Mouse (Mus musculus): Measurements from ENCODE around the gene Fmnl2. TPM values are rescaled to one million over a fixed set of nuclear protein-coding genes. Genes with fewer than 3 reads are reported as not detected.

Fmnl2 gene
- 9.6 and 10.2 TPM in 2 replicates for polyA plus RNA-seq (2014; fragmentation: Nextera tagmentation; extraction: Ambion mirVana)

- peak within 1 kb of the TSS; percentile 86 for H3K9ac ChIP-seq (replicated peaks; ENCODE audit: low read depth, low read length)
- H3K4me3 ChIP-seq (ENCODE audit: low read depth, low read length): peak within 1 kb of the TSS; percentile 91
- WGBS: under 1% methylated on average over 99 of the region's 114 CpGs
- peak within 1 kb of the TSS; percentile 75 for H3K4me2 ChIP-seq (replicated peaks; ENCODE audit: low read depth, low read length)
- no peaks in the 10 kb centered on the region for H3K27me3 ChIP-seq (ENCODE audit: control insufficient read depth, insufficient read depth, low read length)
- ATAC-seq (ENCODE audit: insufficient number of reproducible peaks, insufficient read depth, low FRiP score, low read depth): peak; percentile 92
- no peaks in the 10 kb centered on the region for H3K9me3 ChIP-seq (ENCODE audit: control insufficient read depth, low read depth, low read length)
- H3K36me3 ChIP-seq (ENCODE audit: control insufficient read depth, insufficient read depth, low read length): no peaks in the 10 kb centered on the region
- peak within 1 kb of the TSS; percentile 34 for H3K27ac ChIP-seq (ENCODE audit: low read length)
- H3K4me1 ChIP-seq (ENCODE audit: control insufficient read depth, insufficient read depth, low read length): peaks cover 19% of the 10 kb centered on the region
Measured at GRCm38 (mm10) chr2:52857611-52858528, at the start of gene Fmnl2. Gene Fmnl2 (plus strand): TSS chr2:52857860.

DNA sequence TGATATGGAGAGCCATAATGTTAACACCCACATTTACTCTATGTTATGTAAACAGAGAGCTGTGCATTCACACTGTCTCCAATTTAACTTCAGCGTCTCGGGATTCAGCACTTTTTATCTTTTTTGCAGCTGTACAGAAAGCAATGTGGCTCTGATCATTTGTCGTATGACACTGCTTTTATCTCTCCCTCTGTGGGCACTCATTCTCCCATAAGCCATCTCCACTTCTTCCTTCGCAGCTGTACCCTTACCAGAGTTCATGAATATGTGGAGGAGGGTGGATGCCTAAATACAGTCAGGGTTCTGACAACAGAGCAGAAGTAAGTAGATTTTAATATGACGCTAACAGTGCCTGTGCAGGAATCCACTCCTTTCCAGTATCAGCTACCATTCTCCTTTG lies 47.7 kb upstream of the Fmnl2 start:
- no peaks in the 10 kb centered on the region for H3K4me1 ChIP-seq (ENCODE audit: control insufficient read depth, insufficient read depth, low read length)
- H3K4me3 ChIP-seq (ENCODE audit: low read depth, low read length): no peak overlapping the region
- H3K36me3 ChIP-seq (ENCODE audit: control insufficient read depth, insufficient read depth, low read length): no peaks in the 10 kb centered on the region
- ATAC-seq (ENCODE audit: insufficient number of reproducible peaks, insufficient read depth, low FRiP score, low read depth): no peak
- no peaks in the 10 kb centered on the region for H3K27me3 ChIP-seq (ENCODE audit: control insufficient read depth, insufficient read depth, low read length)
- H3K9me3 ChIP-seq (ENCODE audit: control insufficient read depth, low read depth, low read length): no peaks in the 10 kb centered on the region
- no peak overlapping the region for H3K4me2 ChIP-seq (replicated peaks; ENCODE audit: low read depth, low read length)
- WGBS: 55% methylated on average over 5 of the region's 5 CpGs
- no peak overlapping the region for H3K27ac ChIP-seq (ENCODE audit: low read length)
- H3K9ac ChIP-seq (replicated peaks; ENCODE audit: low read depth, low read length): no peak overlapping the region

DNA sequence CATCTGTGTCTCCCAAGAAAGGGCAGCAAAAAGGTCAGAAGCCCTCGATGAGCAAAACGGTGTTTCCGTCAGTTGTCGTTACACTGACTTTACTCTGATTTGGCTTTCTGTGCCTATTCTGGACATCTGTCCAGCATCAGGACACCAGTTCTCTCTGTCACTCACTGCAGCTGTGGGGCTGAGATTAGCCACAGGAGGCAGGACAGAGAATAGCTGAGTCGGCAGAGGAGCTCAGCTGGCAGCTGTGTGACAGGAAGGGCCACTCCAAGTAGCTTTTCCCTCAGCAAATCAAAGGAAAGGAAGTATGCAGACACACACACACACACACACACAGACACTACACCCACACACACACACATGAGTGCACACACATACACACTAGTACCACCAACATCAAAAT lies 46.0 kb upstream of the Fmnl2 start:
- H3K27ac ChIP-seq (ENCODE audit: low read length): no peak overlapping the region
- 30% methylated on average over 5 of the region's 5 CpGs for WGBS
- ATAC-seq (ENCODE audit: insufficient number of reproducible peaks, insufficient read depth, low FRiP score, low read depth): 0 out of 2 replicates have a peak, but pooled peaks have one; percentile 42

GRCm38 (mm10) chr2:52817341-52817740 lies 40.3 kb upstream of the Fmnl2 start:
- Histone ChIP-seq H3K9ac (replicated peaks; ENCODE audit: low read depth, low read length) (no peak overlapping the region), H3K4me3 (ENCODE audit: low read depth, low read length) (no peak overlapping the region), H3K4me2 (replicated peaks; ENCODE audit: low read depth, low read length) (no peak overlapping the region), H3K27ac (ENCODE audit: low read length) (no peak overlapping the region), H3K27me3 (ENCODE audit: control insufficient read depth, insufficient read depth, low read length) (no peaks in the 10 kb centered on the region), H3K4me1 (ENCODE audit: control insufficient read depth, insufficient read depth, low read length) (no peaks in the 10 kb centered on the region), H3K9me3 (ENCODE audit: control insufficient read depth, low read depth, low read length) (no peaks in the 10 kb centered on the region), H3K36me3 (ENCODE audit: control insufficient read depth, insufficient read depth, low read length) (no peaks in the 10 kb centered on the region)
- no peak for ATAC-seq (ENCODE audit: insufficient number of reproducible peaks, insufficient read depth, low FRiP score, low read depth)
- WGBS: 94% methylated on average over 1 of the region's 1 CpGs

More for the DNA sequence above, 46.0 kb upstream of the Fmnl2 start:
- no peak overlapping the region for H3K9ac ChIP-seq (replicated peaks; ENCODE audit: low read depth, low read length)
- no peaks in the 10 kb centered on the region for H3K4me1 ChIP-seq (ENCODE audit: control insufficient read depth, insufficient read depth, low read length)
- no peak overlapping the region for H3K4me2 ChIP-seq (replicated peaks; ENCODE audit: low read depth, low read length)
- no peaks in the 10 kb centered on the region for H3K36me3 ChIP-seq (ENCODE audit: control insufficient read depth, insufficient read depth, low read length)
- H3K27me3 ChIP-seq (ENCODE audit: control insufficient read depth, insufficient read depth, low read length): no peaks in the 10 kb centered on the region
- H3K4me3 ChIP-seq (ENCODE audit: low read depth, low read length): no peak overlapping the region
- H3K9me3 ChIP-seq (ENCODE audit: control insufficient read depth, low read depth, low read length): no peaks in the 10 kb centered on the region

- Histone ChIP-seq H3K27ac (ENCODE audit: low read length) (no peak overlapping the region), H3K4me1 (ENCODE audit: control insufficient read depth, insufficient read depth, low read length) (no peaks in the 10 kb centered on the region), H3K27me3 (ENCODE audit: control insufficient read depth, insufficient read depth, low read length) (no peaks in the 10 kb centered on the region), H3K9me3 (ENCODE audit: control insufficient read depth, low read depth, low read length) (no peaks in the 10 kb centered on the region), H3K36me3 (ENCODE audit: control insufficient read depth, insufficient read depth, low read length) (no peaks in the 10 kb centered on the region), H3K4me2 (replicated peaks; ENCODE audit: low read depth, low read length) (no peak overlapping the region), H3K9ac (replicated peaks; ENCODE audit: low read depth, low read length) (no peak overlapping the region), H3K4me3 (ENCODE audit: low read depth, low read length) (no peak overlapping the region)
- WGBS: 56% methylated on average over 4 of the region's 4 CpGs
- ATAC-seq (ENCODE audit: insufficient number of reproducible peaks, insufficient read depth, low FRiP score, low read depth): no peak
Measured at GRCm38 (mm10) chr2:52818944-52819343, 38.7 kb upstream of the Fmnl2 start.

- no peak overlapping the region for H3K27ac ChIP-seq (ENCODE audit: low read length)
- no peaks in the 10 kb centered on the region for H3K27me3 ChIP-seq (ENCODE audit: control insufficient read depth, insufficient read depth, low read length)
- no peak overlapping the region for H3K9ac ChIP-seq (replicated peaks; ENCODE audit: low read depth, low read length)
- H3K4me2 ChIP-seq (replicated peaks; ENCODE audit: low read depth, low read length): no peak overlapping the region
- no peaks in the 10 kb centered on the region for H3K4me1 ChIP-seq (ENCODE audit: control insufficient read depth, insufficient read depth, low read length)
- 74% methylated on average over 2 of the region's 2 CpGs for WGBS
- no peaks in the 10 kb centered on the region for H3K9me3 ChIP-seq (ENCODE audit: control insufficient read depth, low read depth, low read length)
- no peak for ATAC-seq (ENCODE audit: insufficient number of reproducible peaks, insufficient read depth, low FRiP score, low read depth)
- no peak overlapping the region for H3K4me3 ChIP-seq (ENCODE audit: low read depth, low read length)
- no peaks in the 10 kb centered on the region for H3K36me3 ChIP-seq (ENCODE audit: control insufficient read depth, insufficient read depth, low read length)
Measured at GRCm38 (mm10) chr2:52822214-52822613, 35.4 kb upstream of the Fmnl2 start.

DNA sequence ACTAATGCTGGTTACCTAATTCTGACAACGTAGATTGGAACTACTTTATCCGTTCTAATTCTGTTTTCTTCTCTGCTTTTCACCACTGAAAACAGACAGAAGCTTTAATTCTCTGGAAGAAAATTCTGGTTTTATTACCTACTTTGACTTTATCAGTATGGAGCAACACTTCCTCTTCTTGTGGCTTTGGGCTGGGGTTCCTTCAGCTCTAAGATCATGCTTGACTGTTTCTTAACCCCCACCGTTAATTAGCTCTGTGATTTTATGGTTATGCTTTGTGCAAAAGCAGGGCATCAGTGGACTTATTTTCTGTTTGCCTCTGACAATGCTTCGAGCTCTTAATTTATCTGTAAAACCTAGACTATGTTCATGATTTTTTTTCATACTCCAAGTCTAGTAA lies 29.6 kb upstream of the Fmnl2 start:
- Histone ChIP-seq H3K36me3 (ENCODE audit: control insufficient read depth, insufficient read depth, low read length) (no peaks in the 10 kb centered on the region), H3K27ac (ENCODE audit: low read length) (no peak overlapping the region), H3K4me2 (replicated peaks; ENCODE audit: low read depth, low read length) (no peak overlapping the region), H3K9me3 (ENCODE audit: control insufficient read depth, low read depth, low read length) (no peaks in the 10 kb centered on the region), H3K9ac (replicated peaks; ENCODE audit: low read depth, low read length) (no peak overlapping the region), H3K4me1 (ENCODE audit: control insufficient read depth, insufficient read depth, low read length) (no peaks in the 10 kb centered on the region), H3K27me3 (ENCODE audit: control insufficient read depth, insufficient read depth, low read length) (no peaks in the 10 kb centered on the region), H3K4me3 (ENCODE audit: low read depth, low read length) (no peak overlapping the region)
- ATAC-seq (ENCODE audit: insufficient number of reproducible peaks, insufficient read depth, low FRiP score, low read depth): no peak
- whole genome bisulfite sequencing: 81% methylated on average over 4 of the region's 4 CpGs

GRCm38 (mm10) chr2:52830513-52830912 lies 27.1 kb upstream of the Fmnl2 start:
- Histone ChIP-seq H3K9me3 (ENCODE audit: control insufficient read depth, low read depth, low read length) (no peaks in the 10 kb centered on the region), H3K4me2 (replicated peaks; ENCODE audit: low read depth, low read length) (no peak overlapping the region), H3K4me1 (ENCODE audit: control insufficient read depth, insufficient read depth, low read length) (no peaks in the 10 kb centered on the region), H3K36me3 (ENCODE audit: control insufficient read depth, insufficient read depth, low read length) (no peaks in the 10 kb centered on the region), H3K27ac (ENCODE audit: low read length) (no peak overlapping the region), H3K4me3 (ENCODE audit: low read depth, low read length) (no peak overlapping the region), H3K27me3 (ENCODE audit: control insufficient read depth, insufficient read depth, low read length) (no peaks in the 10 kb centered on the region), H3K9ac (replicated peaks; ENCODE audit: low read depth, low read length) (no peak overlapping the region)
- no peak for ATAC-seq (ENCODE audit: insufficient number of reproducible peaks, insufficient read depth, low FRiP score, low read depth)
- WGBS: 79% methylated on average over 4 of the region's 4 CpGs

Measured in stomach, embryonic 14.5 days (tissue).